Mouse (Mus musculus) brain, embryonic 14.5 days (tissue): Measurements from ENCODE around the gene Zfp536.

ENCODE experiments used
- CTCF ChIP-seq: fragments of 200-500 bp; IDR thresholded peaks from 2 replicates; pipeline ENCODE4 v1.5.1; 2012; ENCODE audit warnings: inconsistent platforms, mild to moderate bottlenecking, moderate library complexity, borderline replicate concordance; ENCODE audit not compliant: insufficient read depth, insufficient read length; ENCODE audit errors: extremely low read depth
- POLR2A ChIP-seq: fragments of 200-500 bp; IDR thresholded peaks from 2 replicates; pipeline ENCODE4 v1.6.1; 2012; ENCODE audit warnings: mild to moderate bottlenecking, inconsistent platforms, borderline replicate concordance; ENCODE audit not compliant: poor library complexity, insufficient read depth, insufficient read length, severe bottlenecking; ENCODE audit errors: extremely low read depth

- no peak for TF ChIP-seq POLR2A
- no peak for TF ChIP-seq CTCF
Observed at GRCm38 (mm10) chr7:37510933-37511675, 262.3 kb downstream of the Zfp536 start.
